Mouse (Mus musculus): ENCODE results near the gene Diras2. TPM values are rescaled to one million over a fixed set of nuclear protein-coding genes. Genes with fewer than 3 reads are reported as not detected.

Diras2 gene
- total and polyA plus RNA-seq, 2 experiments from 2014 or later: 7.0 to 68.2 TPM

GRCm38 (mm10) chr13:52575483-52575882 is 44.4 kb upstream of the Diras2 start:
- H3K36me3 ChIP-seq (ENCODE audit: insufficient read depth, low read length): no peaks in the 10 kb centered on the region
- 82% methylated on average over 6 of the region's 6 CpGs for WGBS
- TF ChIP-seq CTCF (IDR thresholded peaks at IDR 0.05): no peak
- no peak for DNase-seq (ENCODE audit: low spot score)
- no peak for ATAC-seq (ENCODE audit: low FRiP score)
- H3K4me2 ChIP-seq (ENCODE audit: low read depth, low read length, poor library complexity, severe bottlenecking): no peak overlapping the region
- no peak overlapping the region for H3K9ac ChIP-seq (replicated peaks; ENCODE audit: low read length, poor library complexity, severe bottlenecking)
- H3K4me1 ChIP-seq (ENCODE audit: insufficient read depth, low read length): 0 out of 2 replicates have a peak, but pooled peaks cover 2% of the 10 kb centered on the region
- H3K27ac ChIP-seq (ENCODE audit: low read depth, low read length): no peak overlapping the region
- no peaks in the 10 kb centered on the region for H3K9me3 ChIP-seq (ENCODE audit: low read length)
- no peaks in the 10 kb centered on the region for H3K27me3 ChIP-seq (ENCODE audit: insufficient read depth, low read length)
- no peak overlapping the region for H3K4me3 ChIP-seq (ENCODE audit: low read depth, low read length)

GRCm38 (mm10) chr13:52574311-52574710 is 43.2 kb upstream of the Diras2 start:
- TF ChIP-seq CTCF (IDR thresholded peaks at IDR 0.05): no peak
- Histone ChIP-seq H3K4me1 (ENCODE audit: insufficient read depth, low read length) (0 out of 2 replicates have a peak, but pooled peaks cover 2% of the 10 kb centered on the region), H3K27me3 (ENCODE audit: insufficient read depth, low read length) (no peaks in the 10 kb centered on the region), H3K9me3 (ENCODE audit: low read length) (no peaks in the 10 kb centered on the region), H3K4me3 (ENCODE audit: low read depth, low read length) (no peak overlapping the region), H3K9ac (replicated peaks; ENCODE audit: low read length, poor library complexity, severe bottlenecking) (no peak overlapping the region), H3K27ac (ENCODE audit: low read depth, low read length) (no peak overlapping the region), H3K4me2 (ENCODE audit: low read depth, low read length, poor library complexity, severe bottlenecking) (no peak overlapping the region), H3K36me3 (ENCODE audit: insufficient read depth, low read length) (no peaks in the 10 kb centered on the region)
- ATAC-seq (ENCODE audit: low FRiP score) (no peak), DNase-seq (ENCODE audit: low spot score) (no peak)
- WGBS: 87% methylated on average over 2 of the region's 2 CpGs

GRCm38 (mm10) chr13:52572451-52573446 is 41.7 kb upstream of the Diras2 start:
- Histone ChIP-seq H3K27ac (ENCODE audit: low read depth, low read length) (no peak overlapping the region), H3K4me2 (ENCODE audit: low read depth, low read length, poor library complexity, severe bottlenecking) (no peak overlapping the region), H3K4me1 (ENCODE audit: insufficient read depth, low read length) (no peaks in the 10 kb centered on the region), H3K4me3 (ENCODE audit: low read depth, low read length) (no peak overlapping the region), H3K9me3 (ENCODE audit: low read length) (no peaks in the 10 kb centered on the region), H3K36me3 (ENCODE audit: insufficient read depth, low read length) (no peaks in the 10 kb centered on the region), H3K9ac (replicated peaks; ENCODE audit: low read length, poor library complexity, severe bottlenecking) (no peak overlapping the region), H3K27me3 (ENCODE audit: insufficient read depth, low read length) (no peaks in the 10 kb centered on the region)
- TF ChIP-seq CTCF (IDR thresholded peaks at IDR 0.05): no peak
- WGBS: 78% methylated on average over 9 of the region's 9 CpGs
- ATAC-seq (ENCODE audit: low FRiP score): no peak
- no peak for DNase-seq (ENCODE audit: low spot score)

DNA sequence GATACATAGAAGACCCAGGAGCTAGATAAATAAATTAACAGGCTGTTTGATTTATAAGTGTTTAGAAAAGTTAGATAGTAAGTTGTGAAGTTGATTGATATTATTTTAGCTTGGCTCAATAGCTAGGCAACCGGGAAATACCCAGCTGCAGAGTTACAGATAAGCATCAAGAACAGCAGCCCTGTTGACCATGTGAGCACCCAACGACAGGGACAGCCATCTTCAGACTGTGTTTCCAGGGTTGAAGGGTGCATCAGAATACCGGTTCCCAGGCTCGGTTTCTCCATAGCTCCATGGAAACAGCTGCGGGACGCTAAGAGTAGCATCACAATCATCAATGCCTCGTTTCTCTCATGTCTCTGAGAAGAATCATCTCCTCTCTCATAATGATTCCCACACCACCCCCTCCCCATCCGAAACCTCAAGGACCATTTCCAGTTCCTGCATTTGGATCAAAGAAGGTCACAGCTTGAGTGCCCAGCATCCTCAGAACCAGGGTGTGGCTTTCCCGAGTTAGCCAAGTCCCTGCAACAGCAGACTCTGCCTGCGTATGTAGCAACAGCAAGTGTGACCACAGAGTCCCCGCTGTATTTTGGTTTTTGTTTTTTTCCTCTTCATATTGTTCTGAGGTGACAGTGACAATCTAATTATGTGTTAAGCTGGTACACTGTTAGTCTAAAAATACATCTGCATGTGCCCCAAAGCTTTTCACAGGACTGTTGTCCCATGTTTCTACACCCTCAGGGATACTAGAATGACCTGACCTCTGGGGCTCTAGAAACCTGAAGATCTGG is 40.7 kb upstream of the Diras2 start:
- Histone ChIP-seq H3K36me3 (ENCODE audit: insufficient read depth, low read length) (no peaks in the 10 kb centered on the region), H3K27me3 (ENCODE audit: insufficient read depth, low read length) (no peaks in the 10 kb centered on the region), H3K27ac (ENCODE audit: low read depth, low read length) (no peak overlapping the region), H3K9ac (replicated peaks; ENCODE audit: low read length, poor library complexity, severe bottlenecking) (no peak overlapping the region), H3K4me1 (ENCODE audit: insufficient read depth, low read length) (no peaks in the 10 kb centered on the region), H3K4me2 (ENCODE audit: low read depth, low read length, poor library complexity, severe bottlenecking) (no peak overlapping the region), H3K4me3 (ENCODE audit: low read depth, low read length) (no peak overlapping the region), H3K9me3 (ENCODE audit: low read length) (no peaks in the 10 kb centered on the region)
- WGBS: 83% methylated on average over 11 of the region's 11 CpGs
- no peak for DNase-seq (ENCODE audit: low spot score)
- no peak for ATAC-seq (ENCODE audit: low FRiP score)
- TF ChIP-seq CTCF (IDR thresholded peaks at IDR 0.05): no peak

DNA sequence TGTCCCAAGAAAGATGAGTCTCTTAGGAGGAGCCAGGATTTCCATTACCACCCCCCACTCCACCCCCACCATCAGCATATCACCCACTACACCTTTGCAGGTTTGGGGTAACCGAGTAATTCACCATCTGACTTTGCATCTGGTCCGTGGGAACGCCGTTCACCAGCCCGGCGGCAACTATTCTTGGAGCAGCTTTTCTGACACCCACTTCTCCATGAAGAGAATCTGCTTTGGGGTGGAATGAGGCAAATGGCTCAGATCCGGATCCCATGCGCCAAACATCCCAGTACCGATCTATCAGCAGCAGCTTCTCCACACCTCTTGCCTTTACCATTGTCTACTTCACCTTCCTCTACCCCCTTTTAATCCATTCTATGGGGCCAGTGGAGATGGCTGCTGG is 39.2 kb upstream of the Diras2 start:
- no peak for ATAC-seq (ENCODE audit: low FRiP score)

More for the DNA sequence above, 39.2 kb upstream of the Diras2 start:
- Histone ChIP-seq H3K4me2 (ENCODE audit: low read depth, low read length, poor library complexity, severe bottlenecking) (no peak overlapping the region), H3K4me3 (ENCODE audit: low read depth, low read length) (no peak overlapping the region), H3K9ac (replicated peaks; ENCODE audit: low read length, poor library complexity, severe bottlenecking) (no peak overlapping the region), H3K4me1 (ENCODE audit: insufficient read depth, low read length) (no peaks in the 10 kb centered on the region), H3K27ac (ENCODE audit: low read depth, low read length) (no peak overlapping the region), H3K27me3 (ENCODE audit: insufficient read depth, low read length) (no peaks in the 10 kb centered on the region), H3K9me3 (ENCODE audit: low read length) (no peaks in the 10 kb centered on the region), H3K36me3 (ENCODE audit: insufficient read depth, low read length) (no peaks in the 10 kb centered on the region)
- 95% methylated on average over 9 of the region's 9 CpGs for WGBS
- no peak for TF ChIP-seq CTCF (IDR thresholded peaks at IDR 0.05)
- no peak for DNase-seq (ENCODE audit: low spot score)

All from midbrain, postnatal 0 days (tissue).